Mouse (Mus musculus) liver, embryonic 14.5 days (tissue): Measurements from ENCODE around the gene Acta2.

Experiments used
- CTCF ChIP-seq: IDR thresholded peaks from 2 replicates; pipeline ENCODE4 v1.5.1; 2016; ENCODE audit warnings: antibody characterized with exemption, low read depth, control low read depth
- EP300 ChIP-seq: IDR thresholded peaks from 2 replicates; pipeline ENCODE4 v1.6.1; 2016; ENCODE audit warnings: antibody characterized with exemption, low read depth

DNA sequence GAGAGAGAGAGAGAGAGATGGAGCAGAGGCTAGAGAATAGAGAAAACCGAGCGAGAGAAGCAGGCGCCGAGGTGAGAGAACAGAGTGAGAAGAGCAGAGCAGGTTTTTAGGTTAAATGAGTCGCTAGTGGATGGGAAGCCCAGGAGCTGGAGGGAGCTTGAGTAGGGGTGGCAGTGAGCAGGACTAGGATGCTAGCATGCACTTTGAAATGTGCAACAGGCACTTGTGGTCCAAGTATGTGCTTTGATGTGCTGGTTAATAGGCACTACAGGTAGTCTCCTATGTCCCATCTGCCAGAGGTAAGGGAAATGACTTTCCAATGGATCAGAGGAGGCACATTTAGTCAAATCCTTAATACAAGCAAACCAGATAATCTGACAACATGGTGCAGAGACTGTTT lies 36.6 kb upstream of the Acta2 start:
- TF ChIP-seq CTCF (no peak), EP300 (no peak)
